Mouse (Mus musculus) frontal cortex, adult (tissue): Measurements from ENCODE around the gene Tmem211.

Source experiments
- ATAC-seq: cut with Nextera tagmentation; 2 replicates; pipeline ENCODE4 v1.9.2; 2017; ENCODE audit warnings: mild to moderate bottlenecking, moderate library complexity, mixed read lengths; ENCODE audit not compliant: low TSS enrichment

Tmem211 gene

DNA sequence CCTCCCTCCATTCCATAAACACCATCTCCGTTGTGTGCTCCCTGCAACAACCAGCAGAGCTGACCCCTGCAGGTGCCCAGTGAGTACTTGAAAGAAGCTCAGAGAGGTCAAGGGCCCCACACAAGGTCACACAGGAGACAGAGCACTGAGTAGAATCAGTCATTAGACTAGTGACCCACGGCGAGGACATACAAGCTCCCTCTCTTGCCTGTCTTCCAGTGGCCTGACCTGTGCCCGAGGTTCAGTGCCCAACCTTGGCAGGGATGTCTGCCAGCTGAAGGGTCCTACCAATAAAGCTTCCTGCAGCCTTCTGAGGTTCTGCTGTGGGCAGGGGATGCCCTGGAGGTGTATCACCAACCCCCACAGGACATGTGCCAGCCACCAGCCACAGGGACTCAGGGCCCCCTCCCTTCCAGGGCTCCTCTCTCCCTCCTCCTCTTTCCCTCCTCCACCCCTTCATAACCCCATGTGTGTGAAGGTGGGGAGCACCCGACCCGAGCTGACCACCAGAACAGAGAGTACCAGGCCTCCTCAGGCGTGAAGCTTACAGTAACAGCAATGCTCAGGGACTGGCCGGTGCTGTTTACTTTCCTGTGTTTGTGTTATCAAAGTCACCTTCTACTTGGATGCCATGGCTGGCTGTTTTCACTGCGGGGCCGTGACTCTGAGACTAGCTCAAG is 14.4 kb upstream of the Tmem211 start:
- ATAC-seq, result no peak

DNA sequence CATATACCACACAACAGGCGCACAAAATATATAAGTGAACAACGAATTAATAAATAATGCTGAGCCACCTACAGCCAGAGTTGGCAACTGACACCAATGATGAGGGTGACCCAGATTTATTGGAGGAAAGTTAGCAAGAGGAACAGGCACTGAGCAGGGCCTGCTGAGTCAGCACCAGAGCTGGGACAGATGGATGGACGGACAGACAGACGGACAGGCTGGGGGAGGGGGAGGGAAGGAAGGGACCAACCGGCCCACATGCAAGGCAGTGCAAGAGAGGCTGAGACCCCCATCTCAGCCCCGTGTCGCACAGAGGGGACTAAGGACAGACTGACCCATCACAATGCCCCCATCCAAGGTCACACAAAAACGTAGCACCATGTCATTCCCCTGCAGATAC is 12.7 kb upstream of the Tmem211 start:
- no peak for ATAC-seq

DNA sequence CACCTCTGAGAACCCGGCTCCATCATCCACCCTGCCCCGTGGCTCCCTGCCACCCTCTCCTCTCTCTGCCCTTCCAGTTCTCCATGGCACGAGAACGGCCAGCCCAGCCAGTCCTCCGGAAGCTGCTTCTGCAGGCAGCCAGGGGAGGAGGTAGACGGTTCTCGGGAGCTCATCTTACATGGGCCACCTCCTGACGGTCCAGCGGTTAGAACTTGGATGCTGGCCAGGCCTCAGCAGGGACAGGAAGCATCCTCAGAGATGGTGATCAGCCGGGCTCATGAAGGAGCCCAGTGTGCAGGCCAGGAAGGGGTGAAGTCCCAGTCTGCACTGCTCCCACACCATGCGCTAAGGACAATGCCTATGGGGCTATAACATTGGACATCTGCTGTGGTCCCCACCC is 12.3 kb upstream of the Tmem211 start:
- ATAC-seq, result no peak

DNA sequence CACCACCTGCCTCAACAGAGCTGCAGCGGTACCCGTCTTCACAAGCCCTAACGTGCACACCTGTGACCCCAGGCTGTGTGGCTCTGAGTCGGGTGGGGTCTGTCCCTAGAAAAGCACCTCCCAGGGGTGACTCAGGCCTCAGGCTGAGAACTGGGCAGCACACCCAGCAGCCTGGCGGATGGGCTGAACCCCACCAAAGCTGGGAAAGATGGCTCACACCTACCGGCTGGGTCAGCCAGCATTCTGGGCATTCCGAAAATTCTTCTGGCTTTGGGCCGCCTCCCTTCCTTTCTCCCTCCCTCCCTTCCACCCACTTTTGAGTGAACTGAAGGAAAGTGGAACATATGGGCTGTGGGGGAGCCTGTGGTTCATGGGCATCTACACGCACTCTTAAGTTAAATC is 11.1 kb upstream of the Tmem211 start:
- peak; percentile 60 for ATAC-seq

DNA sequence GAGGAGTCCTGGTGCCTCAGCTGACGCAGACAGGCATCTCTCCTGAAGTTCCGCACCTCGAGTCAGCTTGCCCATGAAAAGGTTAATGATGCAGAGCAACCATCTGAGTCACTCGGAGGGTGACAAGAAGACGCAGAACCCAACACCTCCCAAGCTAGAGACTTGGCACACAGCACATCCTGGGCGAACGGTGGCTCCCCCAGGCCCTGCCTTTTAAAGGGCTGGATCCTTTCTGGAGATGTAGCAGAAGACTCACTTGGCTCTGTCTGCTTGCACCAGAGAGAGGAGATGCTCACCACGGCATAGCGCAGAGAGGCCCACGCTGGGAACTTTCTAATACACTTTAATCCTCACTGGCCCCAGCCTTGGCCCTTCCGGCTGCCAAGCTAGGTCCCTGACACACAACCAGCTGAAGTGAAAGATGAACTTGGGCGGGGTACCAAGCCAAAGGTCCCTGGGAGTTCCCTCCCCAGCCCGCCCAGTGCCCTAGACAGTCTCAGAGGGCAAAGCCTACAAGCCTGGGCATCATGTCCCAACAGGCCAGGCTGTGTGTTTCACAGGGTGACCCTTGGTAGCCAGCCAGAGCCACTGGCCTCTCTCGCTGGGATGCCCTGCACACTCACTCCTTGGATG is 10.3 kb upstream of the Tmem211 start:
- peak; percentile 69 for ATAC-seq

DNA sequence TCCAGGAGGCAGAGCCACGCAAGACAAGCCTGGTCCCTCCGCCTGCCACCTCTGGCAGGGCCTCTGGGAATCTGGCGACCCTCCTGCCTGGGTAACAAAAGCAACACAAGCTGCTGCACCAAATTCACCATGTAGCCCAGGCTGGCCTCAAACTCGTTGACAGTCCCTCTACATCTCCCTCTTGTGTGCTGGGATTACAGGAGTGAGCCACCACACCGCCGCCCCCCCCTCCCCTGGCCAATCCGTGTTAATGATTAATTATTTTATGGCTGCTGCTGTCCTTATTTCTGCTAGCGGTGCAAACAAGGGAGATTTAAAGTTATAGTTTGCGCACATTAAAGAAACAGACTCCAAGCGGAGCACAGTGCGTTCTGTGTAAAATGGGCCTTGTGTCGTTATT is 9.6 kb upstream of the Tmem211 start:
- ATAC-seq, result no peak

DNA sequence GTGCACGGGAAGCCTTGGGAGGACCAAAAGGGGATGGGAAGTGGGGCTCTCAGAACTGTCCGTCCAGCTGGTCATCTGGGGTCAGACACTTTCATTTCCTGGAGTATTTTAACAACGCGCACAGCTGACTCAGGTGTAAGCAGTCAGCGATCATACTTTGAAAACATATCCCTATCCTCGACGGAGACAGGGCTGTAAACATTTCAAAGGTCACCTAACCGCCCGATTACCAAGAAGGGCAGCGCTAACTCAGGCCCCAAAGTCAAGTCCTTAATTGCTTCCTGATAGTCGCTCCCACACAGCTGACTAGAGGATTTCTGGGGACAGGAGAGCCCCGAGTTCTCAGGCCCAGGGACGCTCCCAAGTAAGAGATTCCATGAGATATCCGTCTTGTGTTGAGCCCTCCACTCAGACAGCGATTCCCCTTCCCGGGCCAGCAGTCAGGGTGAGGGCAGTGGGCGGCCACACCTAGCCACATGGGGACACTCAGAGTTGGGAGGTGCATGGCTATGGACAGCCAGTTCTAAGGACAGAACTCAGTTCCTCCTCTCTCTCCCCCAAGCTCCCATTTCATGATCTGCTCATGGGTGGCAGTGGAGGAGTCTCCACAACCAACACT is 8.0 kb upstream of the Tmem211 start:
- no peak for ATAC-seq

DNA sequence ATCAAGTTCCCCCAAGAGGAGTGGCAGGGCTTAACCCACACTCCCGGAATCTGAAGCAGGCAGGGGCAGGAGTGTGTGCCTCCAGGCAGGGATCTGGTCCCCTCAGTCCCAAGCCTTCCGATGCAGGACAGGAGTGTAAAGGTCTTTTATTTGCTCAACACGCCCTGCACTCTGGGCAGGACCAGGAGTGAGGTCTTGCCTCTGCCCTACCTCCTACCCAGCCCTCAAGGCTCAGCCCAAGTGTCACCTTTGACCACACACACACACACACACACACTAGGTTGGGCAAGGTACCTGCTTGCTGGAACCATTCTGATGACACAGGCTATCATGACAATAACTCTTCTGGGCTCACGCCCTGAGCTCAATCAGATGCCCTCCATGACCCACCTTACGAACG is 7.3 kb upstream of the Tmem211 start:
- no peak for ATAC-seq

DNA sequence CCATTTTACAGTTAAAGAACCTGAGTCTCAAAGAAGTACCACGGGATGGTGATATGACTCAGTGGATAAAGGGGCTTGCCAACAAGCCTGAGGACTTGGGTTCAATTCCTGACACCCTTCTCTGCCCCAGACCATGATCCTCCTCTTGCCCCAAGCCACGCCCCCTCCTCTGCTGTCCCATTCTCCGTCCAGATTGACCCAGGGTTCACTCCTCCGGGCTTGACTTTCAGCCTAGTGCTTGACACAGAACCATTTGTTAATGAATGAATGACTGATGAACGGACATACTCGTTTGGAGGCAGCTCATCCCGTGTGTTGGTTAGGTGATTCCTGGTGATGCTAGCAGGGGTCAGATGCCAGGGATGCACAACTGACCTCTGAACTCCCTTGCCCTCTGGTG is 6.8 kb upstream of the Tmem211 start:
- no peak for ATAC-seq

DNA sequence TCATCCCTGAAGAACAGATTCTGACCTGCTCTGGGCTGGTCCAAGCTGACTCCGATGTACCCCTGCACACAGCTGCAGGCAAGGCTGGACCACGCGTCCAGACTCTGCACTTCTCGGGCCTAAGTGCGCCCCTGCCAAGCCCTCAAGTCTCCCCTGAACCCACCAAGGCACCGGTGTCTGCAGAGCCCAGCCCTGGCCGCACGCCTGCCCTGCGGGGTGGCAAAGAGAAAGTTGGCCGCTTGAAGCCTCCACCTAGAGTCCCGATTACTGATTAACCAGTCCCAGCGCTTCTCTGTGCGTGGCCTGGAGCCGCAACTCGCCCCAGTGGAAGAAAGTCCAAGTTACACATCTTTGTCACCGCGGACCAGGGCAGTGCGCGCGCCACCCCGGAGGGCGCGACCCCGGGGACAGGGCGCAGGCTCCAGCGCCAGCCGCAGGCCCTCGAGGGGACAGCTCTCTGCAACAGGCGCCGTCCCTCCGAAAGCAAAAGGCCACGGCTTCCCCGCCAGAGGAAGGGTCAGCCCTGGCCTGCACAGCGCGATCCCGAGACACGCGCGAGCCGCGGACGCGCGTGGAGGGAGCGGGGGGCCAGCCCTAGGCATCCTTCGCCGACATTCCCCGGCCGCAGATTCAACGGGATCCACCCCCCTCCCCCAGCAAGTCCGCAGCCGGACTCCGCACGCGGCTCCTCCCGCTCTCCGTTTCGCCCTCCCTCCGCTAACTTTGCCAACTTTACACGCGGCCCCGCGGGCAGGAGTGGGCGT is 6.1 kb upstream of the Tmem211 start:
- ATAC-seq, result no peak

DNA sequence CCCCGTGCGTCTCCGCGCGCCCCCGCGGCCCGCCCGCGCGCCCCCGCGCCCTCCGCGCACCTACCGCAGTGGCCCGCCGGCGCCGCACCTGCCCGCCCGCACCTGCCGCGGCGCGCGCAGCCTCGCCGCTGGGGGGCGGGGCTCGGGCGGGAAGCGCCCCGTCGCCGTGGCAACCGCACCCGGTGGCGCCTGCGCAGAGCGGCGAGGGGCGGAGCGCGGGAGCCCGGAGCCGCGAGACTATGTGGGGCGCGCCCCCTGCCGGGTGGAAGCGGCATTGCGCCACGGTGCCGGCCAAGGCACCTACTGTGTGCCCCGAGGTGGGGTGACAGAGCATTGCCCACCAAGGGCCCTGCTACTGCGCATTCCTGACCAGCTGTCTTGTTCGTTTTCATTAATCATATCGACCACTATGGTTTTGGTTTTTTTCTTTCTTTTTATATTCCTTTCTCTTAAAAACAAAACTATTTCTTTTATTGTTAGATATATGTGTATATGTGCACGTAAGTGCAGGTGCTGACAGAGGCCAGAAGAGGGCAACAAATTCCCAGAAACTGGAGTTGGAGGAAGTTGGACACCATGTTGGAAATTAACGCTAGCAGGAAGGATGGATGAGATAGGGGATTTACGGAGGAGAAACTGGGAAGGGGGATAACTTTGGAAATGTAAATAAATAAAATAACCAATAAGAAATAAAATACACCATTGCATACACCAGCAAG is 5.4 kb upstream of the Tmem211 start, which contains the start of gene 2900026A02Rik:
2900026A02Rik (minus strand) TSS at position 90 of the 719 bp plus-strand sequence.
- peak; percentile 50 for ATAC-seq

DNA sequence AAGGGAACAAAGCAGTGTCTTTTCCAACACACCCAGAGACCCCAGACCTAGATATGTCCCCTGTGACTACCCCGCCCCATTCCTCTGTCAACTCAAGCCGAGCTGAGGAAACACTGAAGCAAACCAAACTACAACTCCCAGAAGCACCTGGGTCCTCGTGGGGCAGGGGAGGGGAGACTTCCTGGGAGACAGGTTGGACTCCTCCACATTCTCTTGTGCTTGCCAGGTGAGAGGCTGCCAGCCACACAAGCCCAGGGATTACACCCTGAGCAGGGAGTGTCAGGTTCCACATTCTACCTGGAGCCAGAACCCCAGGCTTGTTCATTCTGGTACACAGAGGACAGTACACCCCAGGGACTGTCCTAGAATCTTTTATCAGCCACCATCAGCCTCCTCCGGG is 2.8 kb upstream of the Tmem211 start:
- peak; percentile 46 for ATAC-seq

DNA sequence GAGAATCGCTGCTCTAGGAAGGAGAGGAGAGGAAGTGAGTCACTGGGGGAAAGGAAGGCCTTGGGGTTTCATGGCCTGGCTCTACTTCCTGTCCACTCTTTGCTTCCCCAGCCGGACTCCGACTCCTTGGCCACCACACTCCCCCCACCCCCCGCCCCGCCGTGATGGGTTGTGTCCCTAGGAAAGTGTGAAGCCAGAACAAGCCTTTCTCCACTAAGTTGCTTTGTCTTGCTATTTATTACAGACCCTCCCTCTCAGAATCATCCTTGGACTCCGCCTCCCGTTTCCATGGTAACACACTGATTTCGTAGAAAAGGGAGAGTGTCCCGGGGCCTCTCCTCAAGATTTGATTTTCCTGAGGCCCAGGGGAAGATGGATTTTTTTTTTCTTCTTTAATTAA is 1.4 kb upstream of the Tmem211 start:
- no peak for ATAC-seq

DNA sequence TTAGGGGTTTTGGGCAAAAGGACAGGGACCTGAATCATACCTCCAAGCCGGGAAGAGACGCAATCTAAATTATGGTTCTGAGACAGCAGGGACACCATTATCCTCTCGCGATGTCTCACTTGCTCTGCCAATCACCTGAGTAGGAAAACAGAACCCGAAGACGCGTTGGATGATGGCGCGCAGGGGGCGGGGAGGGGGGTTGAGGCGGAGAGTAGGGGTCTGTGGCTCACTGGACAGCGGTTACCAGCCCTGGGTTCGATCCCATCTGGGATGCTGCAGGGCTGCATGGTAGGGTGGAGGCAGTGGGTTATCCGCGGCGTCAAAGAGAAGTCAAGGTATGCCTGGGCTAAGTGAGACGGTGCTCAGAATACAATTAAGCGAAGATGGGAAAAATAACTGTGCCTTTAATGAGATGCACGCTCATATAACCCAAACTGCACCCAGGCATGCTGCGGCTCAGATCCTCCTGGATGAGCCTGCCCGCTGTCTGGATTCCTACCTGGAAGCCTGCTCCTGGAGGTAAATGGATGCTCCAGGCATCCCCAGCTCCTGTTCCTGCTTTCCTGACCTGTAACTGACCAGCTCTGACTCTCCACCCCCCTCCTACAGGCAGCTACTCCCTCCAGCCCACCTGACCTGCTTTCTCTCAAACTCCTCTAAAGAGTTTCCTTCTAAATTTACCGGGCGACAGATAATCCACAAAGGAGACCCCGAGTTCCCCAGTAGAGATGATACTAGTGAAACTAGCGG is 848 bp upstream of the Tmem211 start:
- no peak for ATAC-seq

DNA sequence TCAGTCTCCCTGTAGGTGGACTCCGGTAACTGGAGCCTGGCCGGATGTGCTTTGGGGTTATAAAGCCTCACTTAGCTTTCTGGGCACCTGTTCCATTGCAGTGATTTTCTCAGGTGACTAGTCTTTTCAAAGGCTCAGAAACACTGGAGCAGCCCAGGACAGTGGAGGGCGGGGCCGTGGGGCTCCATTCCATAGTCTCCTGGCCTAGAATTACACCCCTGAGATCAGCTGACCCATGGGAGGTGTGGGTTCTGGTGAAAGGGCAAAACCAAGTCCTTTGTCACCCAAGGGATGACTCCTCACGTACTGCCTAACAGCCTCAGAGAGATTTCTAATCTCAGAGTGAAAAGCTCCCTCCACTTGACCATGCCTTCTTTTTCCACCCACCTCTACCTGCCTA is 3.5 kb downstream of the Tmem211 start:
- ATAC-seq, result no peak

DNA sequence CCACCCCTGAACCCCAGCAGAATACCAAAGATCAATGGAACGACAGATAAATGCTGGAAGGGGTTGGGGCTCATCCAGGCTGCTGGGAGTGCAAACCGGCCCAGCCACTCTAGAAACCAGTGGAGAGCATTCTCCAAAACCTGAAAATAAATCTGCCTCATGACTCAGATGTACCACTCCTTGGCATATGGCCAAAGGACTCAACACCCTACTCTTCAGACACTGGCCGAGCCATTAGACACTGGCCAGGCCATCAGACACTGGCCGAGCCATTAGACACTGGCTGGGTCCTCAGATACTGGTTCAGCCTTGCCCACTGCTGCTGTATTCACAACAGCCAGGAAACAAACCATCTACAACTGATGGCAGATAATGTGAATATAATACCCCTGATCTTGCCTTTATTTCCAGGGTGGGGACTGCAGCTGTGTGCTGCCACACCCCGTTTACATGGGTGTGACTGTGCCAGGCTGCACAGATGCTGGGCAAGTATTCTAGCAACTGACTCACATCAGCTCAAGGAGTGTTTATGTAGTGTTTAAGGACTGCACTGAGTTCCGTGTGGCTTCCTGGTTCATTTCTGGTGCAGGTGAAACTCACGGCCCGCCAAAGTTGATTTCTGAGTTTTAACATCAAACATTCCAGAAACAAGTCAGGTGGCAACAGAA is 22.7 kb downstream of the Tmem211 start:
- ATAC-seq, result no peak

DNA sequence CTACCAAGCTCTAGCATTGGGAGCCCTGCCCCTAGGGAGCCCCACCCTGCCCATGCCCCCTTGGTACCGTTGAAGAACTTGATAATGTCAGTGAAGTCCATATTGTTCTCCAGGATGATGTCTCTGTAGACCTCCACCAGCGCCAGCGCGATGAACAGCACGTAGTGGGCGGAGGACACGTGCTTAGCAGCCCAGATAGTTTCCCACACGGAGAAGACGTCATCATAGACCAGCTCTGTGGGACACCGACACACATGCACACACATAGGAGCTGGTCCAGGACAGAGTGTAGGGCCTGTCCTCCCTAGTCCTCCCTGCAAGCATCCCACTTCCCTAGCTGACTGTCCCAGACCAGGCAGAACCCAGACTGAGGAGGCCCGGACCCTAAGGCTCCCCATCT is 24.1 kb downstream of the Tmem211 start:
- peak; percentile 82 for ATAC-seq

DNA sequence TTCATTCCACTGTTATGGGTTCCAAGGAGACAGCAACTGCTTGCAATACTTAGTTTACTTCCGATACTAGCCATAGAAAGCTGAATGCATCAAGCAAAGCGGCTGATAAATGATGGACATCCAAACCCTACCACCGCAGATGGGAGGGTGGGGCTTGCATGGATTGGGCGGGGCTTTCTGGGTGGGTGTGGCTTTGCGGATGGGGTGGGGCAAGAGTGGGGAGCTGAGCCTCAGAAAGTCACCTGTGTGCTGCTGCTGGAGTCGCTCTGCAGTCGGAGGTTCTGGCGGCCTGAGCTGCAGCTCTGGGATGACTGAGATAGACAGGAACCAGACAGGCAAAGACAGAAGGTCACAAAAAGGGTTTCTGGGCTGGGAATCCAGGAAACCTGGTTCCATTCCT is 38.9 kb downstream of the Tmem211 start:
- no peak for ATAC-seq

DNA sequence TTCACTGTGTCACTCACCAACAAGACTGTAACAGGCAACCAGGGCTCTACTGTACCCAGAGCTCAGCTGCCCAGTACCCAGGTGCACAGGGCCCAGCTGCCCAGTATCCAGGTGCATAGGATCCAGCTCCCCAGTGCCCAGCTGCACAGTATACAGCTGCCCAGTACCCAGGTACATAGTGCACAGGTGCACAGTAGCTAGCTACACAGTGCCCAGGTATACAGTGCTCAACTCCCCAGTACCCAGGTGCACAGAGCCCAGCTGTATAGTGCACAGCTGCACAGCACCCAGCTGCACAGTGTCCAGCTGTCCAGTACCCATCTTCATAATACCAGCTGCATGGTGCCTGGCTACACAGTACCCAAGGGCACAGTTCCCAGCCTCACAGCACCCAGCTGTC is 41.5 kb downstream of the Tmem211 start:
- no peak for ATAC-seq

DNA sequence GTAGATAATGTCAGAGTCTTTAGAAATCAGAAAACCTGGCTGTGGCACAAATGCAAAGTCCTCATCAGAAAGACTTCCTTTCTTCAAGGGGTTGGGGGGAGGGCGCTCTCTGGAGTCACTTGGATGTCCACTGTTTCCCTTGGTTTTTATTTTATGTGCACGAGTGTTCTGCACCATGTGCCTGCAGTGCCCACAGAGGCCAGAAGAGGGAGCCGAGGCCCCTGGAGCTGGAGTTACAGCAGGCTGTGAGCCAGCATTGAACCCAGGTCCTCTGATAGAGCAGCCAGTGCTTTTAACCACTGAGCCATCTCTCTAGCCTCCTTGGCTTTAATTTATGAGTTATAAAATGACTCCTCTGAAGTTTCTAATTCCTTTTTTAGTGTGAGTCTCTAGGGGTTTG is 43.3 kb downstream of the Tmem211 start:
- no peak for ATAC-seq
